Mouse (Mus musculus): ENCODE results near the gene Corin.
A peak's percentile ranks its signal among the peaks of the same experiment; 100 is the strongest.

The Corin gene

GRCm38 (mm10) chr5:72503531-72504523, at the start of gene Corin:
Corin (minus strand) TSS chr5:72504473.
- DNase-seq (ENCODE audit: low spot score in 2 of 2), result no peak

DNA sequence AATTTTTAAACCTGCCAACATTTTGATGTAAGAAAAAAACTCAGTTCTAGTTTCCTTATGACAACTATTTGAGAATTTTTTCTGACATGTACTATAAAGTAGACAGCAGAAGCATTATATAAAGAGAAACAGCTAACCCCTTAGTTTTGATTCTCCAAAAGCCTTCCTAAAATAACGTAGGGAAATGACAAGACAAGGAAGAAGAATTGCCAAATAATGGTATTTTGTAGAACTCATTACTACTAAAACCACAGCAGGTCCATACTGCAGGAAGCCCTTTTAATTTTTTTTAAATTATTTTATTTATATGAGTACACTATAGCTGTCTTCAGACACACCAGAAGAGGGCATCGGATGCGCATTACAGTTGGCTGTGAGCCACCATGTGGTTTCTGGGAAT, 46.9 kb upstream of the Corin start:
- no peak for DNase-seq (ENCODE audit: low spot score in 2 of 2)

GRCm38 (mm10) chr5:72528896-72529295, 24.6 kb upstream of the Corin start:
- no peak for DNase-seq (ENCODE audit: low spot score in 2 of 2)

DNA sequence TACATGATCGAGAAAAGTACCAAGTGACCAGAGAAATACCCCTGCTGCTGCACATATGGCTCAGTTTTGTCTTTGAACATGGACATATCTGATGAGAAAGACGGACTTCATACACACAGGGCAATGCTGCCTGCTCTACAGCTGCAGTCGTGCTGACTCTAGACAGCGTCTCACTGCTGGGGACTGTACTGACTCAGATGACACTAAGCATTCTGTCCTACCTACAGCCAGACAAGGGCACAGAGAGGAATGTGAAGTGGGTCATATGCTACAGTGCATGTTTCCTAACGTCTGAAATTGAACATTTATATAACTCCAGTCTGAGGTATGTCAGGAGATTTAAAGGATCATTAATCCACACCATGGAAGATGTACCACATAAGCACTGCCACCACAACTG, 9.5 kb upstream of the Corin start:
- DNase-seq (ENCODE audit: low spot score in 2 of 2), result no peak

DNA sequence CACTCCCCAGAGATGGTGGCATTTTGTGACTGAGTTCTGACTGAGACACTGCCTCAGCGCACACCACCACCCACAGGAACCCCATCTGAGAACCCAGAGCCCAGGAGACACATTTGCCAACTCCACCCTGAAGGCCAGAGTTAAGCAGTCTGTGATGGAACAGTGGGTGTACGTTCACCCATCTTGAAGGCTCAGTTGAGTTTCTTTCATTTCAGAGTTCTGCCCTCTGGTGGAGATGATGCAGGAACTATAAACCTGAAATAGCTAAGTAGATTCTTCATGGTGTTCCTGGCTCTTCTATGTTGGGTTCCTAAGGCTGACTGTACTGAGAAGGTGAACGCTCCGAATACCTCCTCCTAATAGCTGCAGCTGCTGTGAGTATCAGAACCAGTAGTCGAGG, 1.5 kb upstream of the Corin start:
- peak in 1 of 2 experiments; percentile 9 for DNase-seq (ENCODE audit: low spot score in 2 of 2)

- no peak for DNase-seq (ENCODE audit: low spot score in 2 of 2)
Observed at GRCm38 (mm10) chr5:72502778-72503177, 1.5 kb downstream of the Corin start.

- no peak for DNase-seq (ENCODE audit: low spot score in 2 of 2)
Observed at GRCm38 (mm10) chr5:72501763-72502162, 2.5 kb downstream of the Corin start.

GRCm38 (mm10) chr5:72498271-72498670, 6.0 kb downstream of the Corin start:
- no peak for DNase-seq (ENCODE audit: low spot score in 2 of 2)

DNA sequence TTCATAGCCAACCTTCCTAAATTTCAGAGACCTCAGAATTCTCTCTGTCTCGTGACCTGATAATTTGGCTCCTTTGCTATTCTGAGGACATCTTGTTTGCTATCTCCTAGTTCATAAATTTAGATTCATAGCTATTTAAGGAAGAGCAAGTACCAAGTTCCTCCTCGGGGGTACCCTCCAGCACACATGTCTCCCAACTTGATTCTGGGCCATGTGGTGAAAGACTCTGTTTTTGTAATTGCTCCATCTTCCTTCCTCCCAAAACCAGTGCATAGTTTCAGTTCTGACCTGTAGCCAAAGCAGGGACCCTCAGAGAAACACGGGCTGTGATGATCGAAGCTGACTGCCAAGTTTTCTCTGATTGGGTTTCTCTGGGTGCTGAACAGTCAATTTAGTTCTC, 7.5 kb downstream of the Corin start:
- no peak for DNase-seq (ENCODE audit: low spot score in 2 of 2)

- no peak for DNase-seq (ENCODE audit: low spot score in 2 of 2)
Observed at GRCm38 (mm10) chr5:72493906-72494305, 10.4 kb downstream of the Corin start.

GRCm38 (mm10) chr5:72491232-72491631, 13.0 kb downstream of the Corin start:
- DNase-seq (ENCODE audit: low spot score in 2 of 2), result no peak

DNA sequence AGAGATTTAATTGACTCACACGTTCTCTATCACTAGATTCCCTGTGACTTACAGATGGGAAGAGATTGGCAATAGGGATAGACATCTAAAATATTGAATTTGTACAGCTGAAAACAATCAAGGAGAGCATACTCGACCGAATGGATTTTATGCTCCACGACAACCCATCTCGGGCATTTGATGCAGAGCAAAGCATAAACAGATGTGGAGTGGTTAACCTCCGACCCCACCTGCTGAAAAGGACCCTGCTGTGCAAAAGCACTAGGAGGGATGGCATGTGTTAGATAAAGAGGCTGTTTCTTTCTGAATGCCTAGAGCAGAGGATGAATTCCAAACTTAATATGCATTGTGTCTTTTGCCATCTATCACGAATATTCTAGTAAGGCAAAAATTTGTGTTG, 23.8 kb downstream of the Corin start:
- DNase-seq (ENCODE audit: low spot score in 2 of 2), result no peak

DNA sequence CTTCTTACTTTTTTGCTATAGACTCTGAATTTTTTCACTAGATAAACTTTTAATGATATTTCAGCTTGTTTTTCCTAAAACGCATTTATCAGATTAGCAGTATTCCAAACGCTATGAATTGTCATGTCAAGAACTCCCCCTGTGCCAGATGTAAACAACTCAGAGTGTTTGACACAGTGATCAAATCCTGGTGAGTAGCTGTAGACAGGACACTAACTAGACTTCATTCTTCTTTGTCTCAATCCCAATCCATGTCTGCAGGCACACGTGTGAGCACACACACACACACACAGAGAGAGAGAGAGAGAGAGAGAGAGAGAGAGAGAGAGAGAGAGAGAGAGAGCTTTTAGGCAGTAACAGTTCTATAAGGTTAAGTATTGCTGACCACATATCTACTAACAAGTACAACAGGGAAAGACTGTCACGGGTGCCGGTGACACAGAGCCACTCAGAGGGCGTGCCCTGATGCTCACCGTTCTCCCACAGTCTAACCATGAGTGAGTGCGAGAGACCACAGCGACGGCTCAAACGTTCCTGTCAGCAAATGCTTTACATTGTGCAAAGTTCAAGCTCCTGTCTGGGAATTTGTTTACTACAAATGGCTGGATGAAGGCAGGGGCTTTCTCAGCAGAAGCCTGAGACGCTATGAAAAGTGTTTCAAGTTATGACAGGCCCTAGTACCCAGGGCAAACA, 31.8 kb downstream of the Corin start:
- DNase-seq (ENCODE audit: low spot score in 2 of 2), result no peak

GRCm38 (mm10) chr5:72471746-72472145, 32.5 kb downstream of the Corin start:
- no peak for DNase-seq (ENCODE audit: low spot score in 2 of 2)

GRCm38 (mm10) chr5:72464932-72465331, 39.3 kb downstream of the Corin start:
- no peak for DNase-seq (ENCODE audit: low spot score in 2 of 2)

GRCm38 (mm10) chr5:72459374-72460112, 44.7 kb downstream of the Corin start:
- DNase-seq (ENCODE audit: low spot score in 2 of 2), result no peak

DNA sequence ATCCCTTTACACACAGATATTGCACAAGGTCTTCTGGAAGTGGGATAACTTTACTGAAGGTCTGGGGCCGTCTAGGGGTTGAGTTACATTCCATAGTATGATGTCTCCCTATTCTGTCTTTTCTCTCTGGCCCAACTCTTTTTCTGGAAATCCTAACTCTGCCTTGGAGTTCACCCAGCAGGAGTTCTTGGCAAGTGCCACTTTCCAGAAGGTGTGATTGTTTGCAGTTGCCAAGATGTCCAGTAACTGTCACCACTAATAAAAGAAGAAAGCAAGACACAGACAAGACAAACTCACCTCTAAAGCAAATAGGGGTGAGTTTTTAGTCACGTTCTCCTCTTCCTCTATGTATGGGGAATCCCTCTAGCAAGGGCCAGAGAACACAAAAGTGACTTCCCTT, 50.6 kb downstream of the Corin start:
- peak in 1 of 2 experiments; percentile 32 for DNase-seq (ENCODE audit: low spot score in 2 of 2)

DNA sequence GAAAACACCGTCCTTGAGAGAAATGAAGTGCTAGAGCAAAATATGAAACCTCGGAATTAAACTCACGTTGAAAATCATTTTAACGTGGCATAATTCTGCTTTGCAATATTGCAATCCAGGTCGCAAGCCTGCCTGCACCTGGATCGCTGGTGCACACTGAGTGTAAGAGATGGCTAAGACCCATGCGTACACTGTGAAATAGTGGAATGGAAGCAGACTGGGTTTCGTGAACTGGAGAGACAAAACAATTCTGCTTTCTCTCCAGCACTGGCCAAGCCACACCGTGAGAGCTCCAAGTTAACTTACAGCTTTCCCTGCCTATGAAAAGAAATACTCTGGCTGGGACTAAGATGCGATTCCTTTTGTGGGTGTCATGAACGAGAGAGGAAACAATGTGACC, 51.1 kb downstream of the Corin start:
- DNase-seq (ENCODE audit: low spot score in 2 of 2), result no peak

GRCm38 (mm10) chr5:72452750-72453149, 51.5 kb downstream of the Corin start:
- no peak for DNase-seq (ENCODE audit: low spot score in 2 of 2)

DNA sequence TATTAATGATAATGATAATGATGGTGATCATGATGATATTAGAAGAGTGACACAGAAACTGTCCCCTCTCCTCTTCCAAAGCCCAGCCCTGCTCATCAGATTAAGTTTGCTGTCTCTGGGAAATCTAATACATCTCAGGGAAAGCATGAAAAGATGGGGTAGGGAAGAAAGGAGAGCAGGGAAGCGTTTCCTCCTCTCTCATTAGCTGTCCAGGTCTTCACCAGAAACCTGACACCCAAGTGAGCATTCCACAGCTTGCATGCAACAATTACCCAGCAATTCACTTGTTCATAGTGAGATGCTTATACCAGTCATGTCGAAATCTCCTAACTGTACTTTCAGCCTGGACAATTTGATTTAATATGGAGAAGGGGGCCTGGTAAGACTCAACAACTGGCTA, 55.4 kb downstream of the Corin start:
- no peak for DNase-seq (ENCODE audit: low spot score in 2 of 2)

DNA sequence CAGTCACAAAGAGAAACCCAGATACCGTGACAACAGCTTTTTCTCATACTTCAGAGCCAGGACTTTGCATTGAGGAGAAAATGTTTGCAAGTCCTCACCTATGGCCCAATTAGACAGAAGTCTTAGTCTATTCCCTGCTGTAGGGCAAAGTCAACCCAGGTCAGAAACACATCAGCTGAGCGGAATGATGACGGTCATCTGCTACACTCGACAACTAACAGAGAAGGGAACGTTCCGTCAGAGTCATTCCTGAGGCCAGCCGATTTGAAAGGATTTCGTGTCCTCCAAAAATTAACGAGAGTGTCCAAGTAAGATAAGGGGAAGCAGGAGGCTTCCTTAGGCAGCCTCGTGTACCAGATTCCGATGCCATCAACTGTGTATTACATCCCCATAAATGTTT, 58.2 kb downstream of the Corin start:
- no peak for DNase-seq (ENCODE audit: low spot score in 2 of 2)

- DNase-seq (ENCODE audit: low spot score in 2 of 2), result no peak
Observed at GRCm38 (mm10) chr5:72443946-72444345, 60.3 kb downstream of the Corin start.

Data from cerebellum, postnatal 4 days (tissue).